Mouse (Mus musculus): Measurements from ENCODE around the gene Rbm17.

Rbm17 gene

GRCm38 (mm10) chr2:11596690-11597089 lies 7.3 kb downstream of the Rbm17 start:
- DNase-seq (ENCODE audit: low read depth, low spot score): no peak

DNA sequence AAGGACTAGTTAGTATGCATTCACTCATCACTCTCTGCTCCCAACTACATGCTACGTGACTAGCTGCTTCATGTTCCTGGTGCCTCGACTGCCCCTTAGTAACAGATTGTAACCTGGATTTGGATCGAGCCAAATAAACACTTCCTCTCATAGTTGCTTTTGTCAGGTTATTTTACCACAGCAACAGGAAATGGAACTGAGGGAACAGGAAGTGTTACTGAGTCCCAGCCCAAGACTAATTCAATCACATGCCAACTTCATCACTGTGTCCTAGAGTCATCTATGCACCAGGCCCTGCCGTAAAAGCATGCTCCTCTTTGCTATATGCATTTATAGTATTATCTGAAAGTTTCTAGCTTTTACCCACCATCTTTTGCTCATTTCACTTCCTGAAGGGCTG lies 16.0 kb downstream of the Rbm17 start:
- peak; percentile 23 for DNase-seq (ENCODE audit: low read depth, low spot score)

DNA sequence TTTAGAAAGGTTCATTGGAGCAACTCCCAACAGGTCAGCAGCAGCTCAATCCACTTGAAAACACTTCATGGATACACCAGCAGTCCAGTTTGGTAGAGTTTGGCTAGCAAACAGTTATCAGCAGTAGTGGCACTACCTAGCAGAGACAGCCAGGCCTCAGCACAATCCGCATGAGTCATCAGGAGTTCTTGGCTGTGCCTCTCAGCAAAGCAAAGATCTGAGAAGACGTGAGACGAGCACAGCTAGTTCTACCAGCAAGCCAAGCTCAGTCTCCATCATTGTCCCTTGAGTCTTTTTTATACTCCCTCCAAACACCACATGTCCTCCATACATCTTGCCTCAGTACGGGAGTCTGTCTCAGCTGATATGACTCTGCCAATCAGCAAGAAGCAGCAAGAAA lies 24.6 kb downstream of the Rbm17 start:
- DNase-seq (ENCODE audit: low read depth, low spot score): no peak

GRCm38 (mm10) chr2:11578187-11578586 lies 25.8 kb downstream of the Rbm17 start:
- no peak for DNase-seq (ENCODE audit: low read depth, low spot score)

DNA sequence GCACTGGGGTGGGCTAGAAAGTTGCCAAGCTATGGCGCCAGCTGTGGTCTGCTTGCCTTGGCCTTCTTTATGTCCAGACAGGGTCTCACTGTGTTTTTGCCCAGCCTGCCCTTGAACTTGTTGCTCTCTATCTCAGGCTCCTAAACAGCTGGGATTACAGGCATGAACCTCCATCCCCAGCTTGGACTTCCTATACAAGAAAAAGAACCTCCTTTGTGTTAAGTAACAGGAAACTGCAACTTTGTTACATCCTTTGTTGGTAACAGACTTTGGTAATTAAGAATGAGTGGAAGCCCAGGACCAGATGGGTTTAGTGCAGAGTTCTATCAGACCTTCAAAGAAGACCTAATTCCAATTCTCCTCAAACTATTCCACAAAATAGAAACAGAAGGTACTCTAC lies 30.3 kb downstream of the Rbm17 start:
- no peak for DNase-seq (ENCODE audit: low read depth, low spot score)

GRCm38 (mm10) chr2:11571004-11571535 lies 32.9 kb downstream of the Rbm17 start:
- DNase-seq (ENCODE audit: low read depth, low spot score): no peak

DNA sequence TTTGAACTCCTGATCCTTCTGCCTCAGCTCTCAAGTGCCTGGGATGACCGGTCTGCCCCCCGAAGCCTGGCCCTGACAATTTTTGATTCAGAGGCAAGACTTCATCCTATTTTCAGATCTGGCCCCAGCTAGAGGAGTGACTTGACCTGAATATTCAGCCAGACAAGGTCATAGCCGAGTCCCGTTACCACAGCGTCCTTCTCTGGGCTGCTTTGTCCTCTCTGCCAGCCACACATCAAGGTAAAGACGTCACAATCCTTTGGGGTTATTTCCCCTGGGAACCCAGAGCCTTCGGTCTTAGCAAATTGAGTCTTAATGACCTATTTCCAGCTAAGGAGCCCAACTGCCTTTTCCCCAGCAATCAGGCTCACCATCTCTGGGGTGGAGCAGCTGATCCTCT lies 35.5 kb downstream of the Rbm17 start:
- no peak for DNase-seq (ENCODE audit: low read depth, low spot score)

DNA sequence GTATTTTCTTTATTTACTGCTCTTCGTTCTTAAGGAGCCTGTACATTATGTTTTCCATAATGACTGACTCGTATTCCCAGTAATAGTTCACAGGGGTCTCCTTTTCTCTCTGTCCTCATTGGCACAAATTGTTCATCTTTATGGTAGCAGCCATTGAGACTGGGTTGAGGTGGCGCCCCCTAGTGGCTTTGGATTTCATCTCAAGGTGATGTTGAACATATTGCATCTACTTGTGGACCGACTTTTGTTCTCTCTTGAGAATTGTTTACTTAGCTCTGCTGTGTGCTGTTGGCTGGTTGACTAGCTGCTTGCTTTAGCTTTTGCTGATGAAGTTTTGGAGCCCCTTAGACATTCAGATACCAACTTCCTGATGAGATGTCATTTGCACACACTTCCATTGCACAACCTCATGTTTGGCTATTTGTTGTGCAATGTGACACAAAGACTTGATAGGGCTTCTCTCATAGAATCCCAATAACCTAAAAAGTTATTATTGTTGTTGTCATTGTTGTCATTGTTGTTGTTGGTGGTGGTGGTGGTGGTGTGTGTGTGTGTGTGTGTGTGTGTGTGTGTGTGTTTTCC lies 36.1 kb downstream of the Rbm17 start:
- peak; percentile 62 for DNase-seq (ENCODE audit: low read depth, low spot score)

GRCm38 (mm10) chr2:11566898-11567297 lies 37.1 kb downstream of the Rbm17 start:
- DNase-seq (ENCODE audit: low read depth, low spot score): no peak

DNA sequence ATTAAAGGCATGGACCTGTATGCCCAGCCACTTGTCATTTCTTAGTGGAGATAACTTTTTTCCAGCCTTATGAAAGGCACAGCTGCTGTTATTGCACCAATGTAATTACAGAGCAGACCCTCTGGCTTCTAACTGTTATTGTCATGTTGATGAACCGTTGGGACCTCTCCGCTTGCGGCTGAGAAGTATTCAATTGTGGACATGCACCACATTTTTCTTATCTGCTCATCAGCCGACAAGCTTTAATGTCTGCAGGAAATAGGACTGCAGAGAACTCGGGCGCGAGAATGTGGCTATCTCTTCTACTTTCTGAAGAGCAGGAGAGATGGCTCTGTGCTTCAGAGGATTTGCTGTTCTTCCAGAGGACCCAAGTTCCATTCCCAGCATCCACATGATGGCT lies 37.7 kb downstream of the Rbm17 start:
- DNase-seq (ENCODE audit: low read depth, low spot score): no peak

GRCm38 (mm10) chr2:11564768-11565167 lies 39.2 kb downstream of the Rbm17 start:
- no peak for DNase-seq (ENCODE audit: low read depth, low spot score)

- DNase-seq (ENCODE audit: low read depth, low spot score): no peak
Observed at GRCm38 (mm10) chr2:11563256-11563655, 40.7 kb downstream of the Rbm17 start.

DNA sequence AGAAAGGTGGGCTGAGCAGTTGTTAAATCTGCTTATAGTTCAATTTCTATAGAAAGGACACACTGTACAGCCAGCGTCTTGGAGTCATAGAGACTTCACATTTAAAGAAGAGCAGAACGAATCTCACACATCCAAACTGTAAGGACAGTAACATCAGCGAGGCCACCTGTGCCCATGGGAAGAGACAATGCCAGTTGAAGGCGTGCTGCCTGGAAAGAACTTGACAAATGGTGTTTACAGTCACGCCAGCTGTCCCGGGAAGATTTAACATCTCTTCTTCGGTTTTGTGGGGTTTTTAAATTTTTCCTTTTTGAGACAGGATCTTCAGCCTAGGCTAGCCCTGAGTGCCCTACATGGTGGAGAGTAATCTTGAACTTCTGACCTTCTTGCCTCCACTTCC lies 45.3 kb downstream of the Rbm17 start:
- no peak for DNase-seq (ENCODE audit: low read depth, low spot score)

GRCm38 (mm10) chr2:11557244-11557643 lies 46.7 kb downstream of the Rbm17 start:
- DNase-seq (ENCODE audit: low read depth, low spot score): no peak

DNA sequence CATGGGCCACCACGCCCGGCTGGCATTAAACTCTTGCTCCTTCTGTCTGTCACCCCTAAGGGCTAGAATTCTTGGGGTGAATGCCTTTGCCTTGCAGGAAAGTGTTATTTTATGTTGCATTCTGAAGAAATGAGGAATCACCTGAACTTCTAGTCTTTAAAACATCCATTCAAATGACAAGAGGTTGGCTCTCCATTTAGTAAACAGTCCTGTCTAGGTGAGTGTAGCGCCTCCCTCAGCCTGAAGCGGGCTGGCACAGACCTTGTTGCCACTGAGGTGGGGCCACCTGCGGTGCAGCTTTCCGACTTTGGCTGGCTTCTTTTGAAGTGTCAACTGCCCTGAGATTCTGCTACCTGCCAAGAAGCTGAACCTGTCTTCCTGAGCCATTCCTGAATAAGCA lies 48.6 kb downstream of the Rbm17 start:
- no peak for DNase-seq (ENCODE audit: low read depth, low spot score)

DNA sequence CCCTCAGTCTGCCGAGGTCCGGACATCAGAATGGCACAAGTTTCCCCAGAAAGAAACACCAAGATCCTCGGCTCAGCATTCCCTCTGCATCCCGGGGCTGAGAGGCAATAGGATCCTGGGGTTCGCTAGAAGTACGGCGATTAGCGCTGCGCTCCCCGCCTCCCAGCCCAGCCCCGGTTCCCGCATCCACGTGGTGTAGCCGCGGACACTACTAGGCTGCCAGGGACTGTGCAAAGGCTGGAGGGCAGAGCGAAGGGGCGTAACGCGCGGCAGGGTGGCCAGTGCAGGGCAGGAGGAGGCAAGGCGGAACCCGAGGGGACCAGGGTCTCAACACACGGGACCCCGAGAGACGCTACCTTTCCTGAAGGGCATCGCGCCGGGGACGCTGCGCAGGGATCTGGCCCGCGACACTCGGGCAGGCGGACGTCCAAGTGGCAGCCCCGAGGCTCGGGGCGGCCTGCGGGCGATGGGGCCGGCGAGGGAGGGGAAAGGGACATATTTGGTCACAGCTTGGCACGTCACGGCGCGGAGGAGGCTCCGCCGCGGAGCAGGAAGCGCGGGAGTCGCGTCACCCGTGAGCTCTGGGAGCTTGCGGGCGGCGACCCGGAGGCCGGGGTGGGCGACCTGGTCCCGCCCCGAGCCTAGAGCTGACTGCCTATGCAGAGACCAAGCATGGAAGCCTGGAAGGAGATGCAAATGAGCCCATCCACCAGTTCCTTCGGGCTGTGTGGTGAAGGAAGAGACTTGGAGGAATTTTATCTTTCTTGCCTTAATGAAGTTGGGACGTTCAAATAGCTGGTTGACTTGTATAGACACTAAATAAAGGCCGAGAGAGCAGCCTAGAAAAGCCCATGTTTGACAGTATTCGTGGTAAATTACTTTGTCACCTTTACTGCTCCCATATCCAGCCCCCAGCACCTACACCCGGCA lies 50.2 kb downstream of the Rbm17 start, which contains the start of gene Pfkfb3:
Pfkfb3 (minus strand) TSS at position 607 of the 930 bp plus-strand sequence.
- peak; percentile 92 for DNase-seq (ENCODE audit: low read depth, low spot score)

GRCm38 (mm10) chr2:11552966-11553451 lies 50.9 kb downstream of the Rbm17 start:
- peak; percentile 65 for DNase-seq (ENCODE audit: low read depth, low spot score)

DNA sequence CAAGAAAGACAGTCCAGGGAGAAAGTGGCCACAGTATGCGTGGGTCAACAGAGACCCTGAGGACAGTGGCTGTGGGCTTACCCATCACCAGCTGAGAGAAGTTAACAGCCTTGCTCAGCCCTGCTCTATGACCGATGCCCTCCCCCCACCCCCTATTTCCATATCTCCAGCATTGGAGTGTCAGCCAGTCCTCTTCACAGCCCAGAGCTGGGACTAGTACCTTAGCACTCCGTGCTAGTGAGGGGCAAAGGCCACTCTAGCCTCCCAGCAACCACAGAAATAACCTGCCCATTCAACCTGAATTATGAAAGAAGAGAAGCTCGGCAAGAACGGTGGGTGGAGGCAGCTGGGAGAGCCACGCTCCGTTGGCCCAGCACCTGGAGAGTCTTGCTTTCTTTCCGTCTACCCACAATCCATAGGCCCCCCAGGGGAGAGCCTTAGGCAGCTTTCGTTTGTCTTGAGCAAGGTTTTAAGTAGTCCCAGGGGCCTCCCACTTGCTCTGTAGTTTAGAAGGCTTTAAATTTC lies 51.6 kb downstream of the Rbm17 start:
- DNase-seq (ENCODE audit: low read depth, low spot score): peak; percentile 44

- no peak for DNase-seq (ENCODE audit: low read depth, low spot score)
Observed at GRCm38 (mm10) chr2:11551726-11552125, 52.2 kb downstream of the Rbm17 start.

GRCm38 (mm10) chr2:11548508-11548907 lies 55.4 kb downstream of the Rbm17 start:
- peak; percentile 37 for DNase-seq (ENCODE audit: low read depth, low spot score)

DNA sequence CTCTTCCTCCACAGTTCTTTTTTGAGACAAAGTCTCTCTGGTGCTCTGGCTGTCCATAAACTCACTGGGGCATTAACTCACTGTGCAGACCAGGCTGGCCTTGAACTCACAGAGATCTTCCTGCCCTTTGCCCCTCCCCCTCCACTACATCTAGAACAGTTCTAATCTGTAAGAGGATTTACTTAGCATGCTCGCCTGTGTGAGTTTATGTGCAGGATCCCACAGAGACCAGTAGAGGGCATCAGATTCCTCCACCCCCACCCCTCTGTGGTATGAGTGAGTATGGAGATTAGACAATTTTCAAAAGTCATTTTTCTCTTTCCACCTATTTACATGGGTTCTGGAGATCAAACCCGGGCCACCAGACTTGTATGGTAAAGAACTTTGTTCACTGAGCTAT lies 56.3 kb downstream of the Rbm17 start:
- DNase-seq (ENCODE audit: low read depth, low spot score): peak; percentile 76

- DNase-seq (ENCODE audit: low read depth, low spot score): no peak
Observed at GRCm38 (mm10) chr2:11546091-11546490, 57.9 kb downstream of the Rbm17 start.
